Mouse (Mus musculus): ENCODE data around the gene Thpo.

GRCm38 (mm10) chr16:20746641-20747040 lies 12.3 kb upstream of the Thpo start:
- TF ChIP-seq CTCF (IDR thresholded peaks at IDR 0.05) = no peak
- no peak for TF ChIP-seq POLR2A (IDR thresholded peaks at IDR 0.05; ENCODE audit: insufficient read depth, low read depth, low read length)
